9 mouse cellular contexts compared by ENCODE assay signal in the genomic region with DNA sequence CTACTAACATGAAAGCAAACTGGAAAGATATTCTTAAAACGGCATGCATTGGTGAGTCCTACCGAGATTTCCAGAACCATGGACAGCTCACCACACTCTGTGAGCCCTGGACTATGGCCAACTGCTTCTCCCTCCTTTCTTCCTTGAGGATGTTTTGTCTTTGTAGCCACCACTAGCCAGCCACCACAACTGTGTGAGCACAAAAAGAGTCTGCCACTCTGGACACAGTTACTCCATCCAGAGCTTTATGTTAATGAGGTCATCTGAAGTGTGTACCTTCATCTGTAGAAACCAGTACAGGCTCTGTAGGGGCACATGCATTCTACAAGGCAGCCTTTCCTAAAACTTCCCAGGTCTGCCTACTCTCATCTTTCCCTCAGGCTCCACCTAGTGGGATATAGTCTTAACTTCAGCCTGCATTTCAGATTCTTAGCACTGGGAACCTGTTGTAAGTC. TPM values are rescaled to one million over a fixed set of nuclear protein-coding genes. Genes with fewer than 3 reads are reported as not detected.
DNase-seq lines count a peak whose midpoint lies in the region; ATAC-seq and TF ChIP-seq lines count a peak whose summit lies in the region.
"Had no signal": no experiment of that assay in that cellular context is flagged by ENCODE, and none has a peak within 500 bp of the region (broad histone marks: within the 10 kb centered on the region; RNA-seq: fewer than 3 reads in every experiment).

No protein-coding gene starts in this region.

- H3K4me3 ChIP-seq in forebrain, postnatal 0 days (ENCODE audit: low read depth, low read length), result no peak overlapping the region
- no peak overlapping the region for H3K4me3 ChIP-seq in midbrain, postnatal 0 days (ENCODE audit: low read depth, low read length)

- no peak overlapping the region for H3K4me2 ChIP-seq in forebrain, postnatal 0 days (ENCODE audit: low read depth)
- no peak overlapping the region for H3K4me2 ChIP-seq in midbrain, postnatal 0 days (ENCODE audit: low read depth, low read length, poor library complexity, severe bottlenecking)

- no peaks in the 10 kb centered on the region for H3K36me3 ChIP-seq in forebrain, postnatal 0 days (ENCODE audit: insufficient read depth)
- no peaks in the 10 kb centered on the region for H3K36me3 ChIP-seq in midbrain, postnatal 0 days (ENCODE audit: insufficient read depth, low read length)

- WGBS in forebrain, postnatal 0 days, result 16% methylated on average over 2 of the region's 2 CpGs
- 18% methylated on average over 2 of the region's 2 CpGs for WGBS in midbrain, postnatal 0 days

- no peak overlapping the region for H3K27ac ChIP-seq in forebrain, postnatal 0 days (ENCODE audit: low read depth, low read length)
- H3K27ac ChIP-seq in midbrain, postnatal 0 days (ENCODE audit: low read depth, low read length), result no peak overlapping the region

- no peaks in the 10 kb centered on the region for H3K9me3 ChIP-seq in forebrain, postnatal 0 days (ENCODE audit: low read length)
- no peaks in the 10 kb centered on the region for H3K9me3 ChIP-seq in midbrain, postnatal 0 days (ENCODE audit: low read length)

- TF ChIP-seq CTCF in forebrain, postnatal 0 days (IDR thresholded peaks at IDR 0.05; ENCODE audit: low read depth), result peak; percentile 87
- peak; percentile 86 for TF ChIP-seq CTCF in midbrain, postnatal 0 days (IDR thresholded peaks at IDR 0.05)

- H3K27me3 ChIP-seq in forebrain, postnatal 0 days (ENCODE audit: insufficient read depth, low read length), result no peaks in the 10 kb centered on the region
- H3K27me3 ChIP-seq in midbrain, postnatal 0 days (ENCODE audit: insufficient read depth, low read length), result no peaks in the 10 kb centered on the region

- H3K4me1 ChIP-seq in forebrain, postnatal 0 days (ENCODE audit: insufficient read depth), result no peaks in the 10 kb centered on the region
- no peaks in the 10 kb centered on the region for H3K4me1 ChIP-seq in midbrain, postnatal 0 days (ENCODE audit: insufficient read depth, low read length)

- peak; percentile 14 for DNase-seq in lung, postnatal 14 days
- no peak for DNase-seq in lung, postnatal 36 days
- DNase-seq in c-Kit-positive CD71-positive TER-119-positive erythroid progenitor cells, embryonic 14.5 days (ENCODE audit: low spot score), result peak; percentile 1
- DNase-seq in forebrain, postnatal 0 days, result peak; percentile 77
- DNase-seq in kidney, postnatal 14 days, result peak; percentile 54
- peak; percentile 84 for DNase-seq in midbrain, postnatal 0 days (ENCODE audit: low spot score)
- DNase-seq in thymus, adult 18-20 months, result no peak
- no peak for DNase-seq in spleen, postnatal 10 days (ENCODE audit: low spot score in 2 of 2)

- ATAC-seq in forebrain, postnatal 0 days, result peak; percentile 83
- ATAC-seq in midbrain, postnatal 0 days (ENCODE audit: low FRiP score), result peak; percentile 38; the same call in 1 of the 2 replicates

- H3K9ac ChIP-seq in forebrain, postnatal 0 days, result no peak overlapping the region
- H3K9ac ChIP-seq in midbrain, postnatal 0 days (replicated peaks; ENCODE audit: low read length, poor library complexity, severe bottlenecking), result no peak overlapping the region

RNA-seq across cellular contexts. Expression of gene Speer4b, which starts 43.6 kb away (rescaled TPM):
- total RNA-seq in forebrain, postnatal 0 days (2014; rRNA removed), result not detected in 2 replicates
- 0.44 TPM in 1 of 2 replicates, not detected in the other for polyA plus RNA-seq in forebrain, postnatal 0 days (2015; fragmentation: Nextera tagmentation; extraction: Ambion mirVana)
- total RNA-seq in midbrain, postnatal 0 days (2014; rRNA removed), result not detected in 2 replicates
- 0.23 and 0.28 TPM in 2 replicates for polyA plus RNA-seq in midbrain, postnatal 0 days (2015; fragmentation: Nextera tagmentation; extraction: Ambion mirVana)
- total RNA-seq: layer of hippocampus, postnatal 36 days had no signal

Comparison
In these comparisons a context has a peak if more than half of its experiments do, and no peak if none do; other contexts are left out.
1. DNase-seq: peak in lung, postnatal 14 days (single experiment), c-Kit-positive CD71-positive TER-119-positive erythroid progenitor cells, embryonic 14.5 days (single experiment), forebrain, postnatal 0 days (single experiment), kidney, postnatal 14 days (single experiment) and midbrain, postnatal 0 days (single experiment); none in lung, postnatal 36 days (single experiment), thymus, adult 18-20 months (0 of 2) and spleen, postnatal 10 days (0 of 2).